Mouse (Mus musculus): Measurements from ENCODE around the gene Zdhhc19. TPM values are rescaled to one million over a fixed set of nuclear protein-coding genes. Genes with fewer than 3 reads are reported as not detected.

Gene Zdhhc19
- total RNA-seq, 2 experiments from 2014 or later: not detected

- ATAC-seq (replicated peaks; ENCODE audit: low FRiP score, poor library complexity, severe bottlenecking): no peak
These were observed 15.9 kb downstream of the Zdhhc19 start for GRCm38 (mm10) chr16:32511827-32512490.

- no peak for ATAC-seq (replicated peaks; ENCODE audit: low FRiP score, poor library complexity, severe bottlenecking)
These were observed 16.9 kb downstream of the Zdhhc19 start for GRCm38 (mm10) chr16:32512921-32513320.

GRCm38 (mm10) chr16:32513401-32513800 is 17.3 kb downstream of the Zdhhc19 start:
- no peak for ATAC-seq (replicated peaks; ENCODE audit: low FRiP score, poor library complexity, severe bottlenecking)

- no peak for ATAC-seq (replicated peaks; ENCODE audit: low FRiP score, poor library complexity, severe bottlenecking)
These were observed 17.9 kb downstream of the Zdhhc19 start for GRCm38 (mm10) chr16:32513948-32514347.

GRCm38 (mm10) chr16:32516006-32516962 is 20.2 kb downstream of the Zdhhc19 start:
- ATAC-seq (replicated peaks; ENCODE audit: low FRiP score, poor library complexity, severe bottlenecking): peak; percentile 80

- ATAC-seq (replicated peaks; ENCODE audit: low FRiP score, poor library complexity, severe bottlenecking): no peak
These were observed 21.9 kb downstream of the Zdhhc19 start for GRCm38 (mm10) chr16:32517785-32518481.

GRCm38 (mm10) chr16:32519656-32520371 is 23.7 kb downstream of the Zdhhc19 start:
- ATAC-seq (replicated peaks; ENCODE audit: low FRiP score, poor library complexity, severe bottlenecking): peak; percentile 27

GRCm38 (mm10) chr16:32520372-32520748 is 24.3 kb downstream of the Zdhhc19 start:
- ATAC-seq (replicated peaks; ENCODE audit: low FRiP score, poor library complexity, severe bottlenecking): peak; percentile 62

- no peak for ATAC-seq (replicated peaks; ENCODE audit: low FRiP score, poor library complexity, severe bottlenecking)
These were observed 26.6 kb downstream of the Zdhhc19 start for GRCm38 (mm10) chr16:32522578-32523194.

GRCm38 (mm10) chr16:32523462-32524243 is 27.6 kb downstream of the Zdhhc19 start:
- ATAC-seq (replicated peaks; ENCODE audit: low FRiP score, poor library complexity, severe bottlenecking): no peak

GRCm38 (mm10) chr16:32524244-32524615 is 28.2 kb downstream of the Zdhhc19 start:
- ATAC-seq (replicated peaks; ENCODE audit: low FRiP score, poor library complexity, severe bottlenecking): no peak

GRCm38 (mm10) chr16:32526906-32527305 is 30.8 kb downstream of the Zdhhc19 start:
- no peak for ATAC-seq (replicated peaks; ENCODE audit: low FRiP score, poor library complexity, severe bottlenecking)

GRCm38 (mm10) chr16:32532878-32533826 is 37.1 kb downstream of the Zdhhc19 start:
- ATAC-seq (replicated peaks; ENCODE audit: low FRiP score, poor library complexity, severe bottlenecking): no peak

GRCm38 (mm10) chr16:32535157-32535751 is 39.2 kb downstream of the Zdhhc19 start:
- no peak for ATAC-seq (replicated peaks; ENCODE audit: low FRiP score, poor library complexity, severe bottlenecking)

- no peak for ATAC-seq (replicated peaks; ENCODE audit: low FRiP score, poor library complexity, severe bottlenecking)
These were observed 42.0 kb downstream of the Zdhhc19 start for GRCm38 (mm10) chr16:32537867-32538660.

GRCm38 (mm10) chr16:32538761-32539255 is 42.7 kb downstream of the Zdhhc19 start:
- no peak for ATAC-seq (replicated peaks; ENCODE audit: low FRiP score, poor library complexity, severe bottlenecking)

Measured in erythroid progenitor cell, adult 5-6 weeks (primary cell).